Mouse (Mus musculus) megakaryocyte, embryonic 14.5 days (primary cell): ENCODE results near the gene Sh3pxd2a. TPM values are rescaled to one million over a fixed set of nuclear protein-coding genes. Genes with fewer than 3 reads are reported as not detected.

ENCODE experiments used
- H3K27me3 ChIP-seq: replicated peaks from 2 replicates; pipeline ENCODE3; 2012; ENCODE audit warnings: inconsistent platforms
- H3K36me3 ChIP-seq: replicated peaks from 2 replicates; pipeline ENCODE3; 2012; ENCODE audit warnings: low read length, inconsistent platforms, mixed read lengths
- H3K4me1 ChIP-seq: 2 replicates; pipeline ENCODE4 v1.6.1; 2012; ENCODE audit warnings: inconsistent platforms
- H3K4me3 ChIP-seq: replicated peaks from 2 replicates; pipeline ENCODE3; 2012; ENCODE audit warnings: moderate library complexity, mild to moderate bottlenecking, inconsistent platforms
- H3K9me3 ChIP-seq: 2 replicates; pipeline ENCODE4 v1.6.1; 2012; ENCODE audit warnings: inconsistent platforms
- FLI1 ChIP-seq: IDR thresholded peaks from 2 replicates; pipeline ENCODE4 v1.6.1; 2012; ENCODE audit warnings: low read length, inconsistent platforms, mixed read lengths
- GATA1 ChIP-seq: IDR thresholded peaks from 3 replicates; pipeline ENCODE4 v1.6.1; 2012; ENCODE audit warnings: mixed read lengths, low read length, inconsistent platforms, borderline replicate concordance
- polyA plus RNA-seq: library from polyadenylated mRNA; stranded (reverse); fragments of >175 nt; gene quantifications from 2 replicates; pipeline ENCODE4 v1.2.3, GENCODE M21; 2012; ENCODE audit warnings: low replicate concordance; ENCODE audit not compliant: insufficient read depth

Sh3pxd2a gene
- polyA plus RNA-seq, 1 experiment = 0.21 TPM

- Histone ChIP-seq H3K36me3 (no peaks in the 10 kb centered on the region), H3K4me1 (peaks cover 22% of the 10 kb centered on the region)
- TF ChIP-seq GATA1 (no peak), FLI1 (no peak)
Observed at GRCm38 (mm10) chr19:47334713-47335112, 129.5 kb downstream of the Sh3pxd2a start.

GRCm38 (mm10) chr19:47330743-47331227, 133.4 kb downstream of the Sh3pxd2a start:
- H3K36me3 ChIP-seq = no peaks in the 10 kb centered on the region
- H3K9me3 ChIP-seq = no peaks in the 10 kb centered on the region
- H3K4me3 ChIP-seq = no peak overlapping the region
- H3K27me3 ChIP-seq = peaks cover 50% of the 10 kb centered on the region
- TF ChIP-seq GATA1 = no peak
- TF ChIP-seq FLI1 = no peak
- 0 out of 2 replicates have a peak, but pooled peaks cover 3% of the 10 kb centered on the region for H3K4me1 ChIP-seq

More at GRCm38 (mm10) chr19:47334713-47335112, 129.5 kb downstream of the Sh3pxd2a start:
- no peak overlapping the region for H3K4me3 ChIP-seq
- peaks cover 47% of the 10 kb centered on the region for H3K27me3 ChIP-seq
- H3K9me3 ChIP-seq = no peaks in the 10 kb centered on the region

GRCm38 (mm10) chr19:47329102-47329501, 135.1 kb downstream of the Sh3pxd2a start:
- H3K4me1 ChIP-seq = 0 out of 2 replicates have a peak, but pooled peaks cover 3% of the 10 kb centered on the region
- peaks cover 47% of the 10 kb centered on the region for H3K27me3 ChIP-seq
- H3K36me3 ChIP-seq = no peaks in the 10 kb centered on the region
- H3K9me3 ChIP-seq = no peaks in the 10 kb centered on the region
- no peak overlapping the region for H3K4me3 ChIP-seq
- no peak for TF ChIP-seq GATA1
- no peak for TF ChIP-seq FLI1

GRCm38 (mm10) chr19:47327896-47328882, 136.0 kb downstream of the Sh3pxd2a start:
- Histone ChIP-seq H3K4me1 (0 out of 2 replicates have a peak, but pooled peaks cover 3% of the 10 kb centered on the region), H3K9me3 (no peaks in the 10 kb centered on the region)

GRCm38 (mm10) chr19:47325881-47326280, 138.3 kb downstream of the Sh3pxd2a start:
- peaks cover 59% of the 10 kb centered on the region for H3K27me3 ChIP-seq
- TF ChIP-seq GATA1 (no peak), FLI1 (no peak)
- no peak overlapping the region for H3K4me3 ChIP-seq
- H3K36me3 ChIP-seq = no peaks in the 10 kb centered on the region
- H3K4me1 ChIP-seq = 0 out of 2 replicates have a peak, but pooled peaks cover 3% of the 10 kb centered on the region
- H3K9me3 ChIP-seq = no peaks in the 10 kb centered on the region

More at GRCm38 (mm10) chr19:47327896-47328882, 136.0 kb downstream of the Sh3pxd2a start:
- Histone ChIP-seq H3K27me3 (peaks cover 50% of the 10 kb centered on the region), H3K36me3 (no peaks in the 10 kb centered on the region), H3K4me3 (no peak overlapping the region)
- TF ChIP-seq GATA1 = no peak
- TF ChIP-seq FLI1 = no peak

GRCm38 (mm10) chr19:47323096-47323849, 140.9 kb downstream of the Sh3pxd2a start:
- no peak for TF ChIP-seq GATA1
- no peak for TF ChIP-seq FLI1
- H3K4me3 ChIP-seq = no peak overlapping the region
- peaks cover 71% of the 10 kb centered on the region for H3K27me3 ChIP-seq

GRCm38 (mm10) chr19:47320331-47320668, 143.9 kb downstream of the Sh3pxd2a start:
- no peaks in the 10 kb centered on the region for H3K9me3 ChIP-seq
- no peak for TF ChIP-seq GATA1
- no peak for TF ChIP-seq FLI1
- no peaks in the 10 kb centered on the region for H3K36me3 ChIP-seq
- H3K4me1 ChIP-seq = peaks cover 4% of the 10 kb centered on the region; the same call in 1 of the 2 replicates
- H3K4me3 ChIP-seq = no peak overlapping the region
- H3K27me3 ChIP-seq = peaks cover 78% of the 10 kb centered on the region

More at GRCm38 (mm10) chr19:47323096-47323849, 140.9 kb downstream of the Sh3pxd2a start:
- Histone ChIP-seq H3K9me3 (no peaks in the 10 kb centered on the region), H3K4me1 (no peaks in the 10 kb centered on the region), H3K36me3 (no peaks in the 10 kb centered on the region)

GRCm38 (mm10) chr19:47319521-47320330, 144.5 kb downstream of the Sh3pxd2a start:
- Histone ChIP-seq H3K4me1 (peaks cover 9% of the 10 kb centered on the region), H3K4me3 (no peak overlapping the region), H3K9me3 (no peaks in the 10 kb centered on the region)

GRCm38 (mm10) chr19:47319061-47319460, 145.1 kb downstream of the Sh3pxd2a start:
- Histone ChIP-seq H3K36me3 (no peaks in the 10 kb centered on the region), H3K9me3 (no peaks in the 10 kb centered on the region), H3K4me3 (no peak overlapping the region), H3K4me1 (peaks cover 16% of the 10 kb centered on the region), H3K27me3 (peaks cover 82% of the 10 kb centered on the region)
- TF ChIP-seq FLI1 (no peak), GATA1 (no peak)

More at GRCm38 (mm10) chr19:47319521-47320330, 144.5 kb downstream of the Sh3pxd2a start:
- peaks cover 78% of the 10 kb centered on the region for H3K27me3 ChIP-seq
- no peak for TF ChIP-seq FLI1
- no peak for TF ChIP-seq GATA1
- H3K36me3 ChIP-seq = no peaks in the 10 kb centered on the region
